Mouse (Mus musculus) MEL (cell line): ENCODE data around the gene Fndc3b. TPM values are rescaled to one million over a fixed set of nuclear protein-coding genes. Genes with fewer than 3 reads are reported as not detected.

Experiments used
- DNase-seq: peaks from one replicate; pipeline ENCODE4 v3.0.0; 2011; ENCODE audit warnings: low read depth, low spot score
- H3K27ac ChIP-seq: 2 replicates; pipeline ENCODE4 v1.5.1; 2012; ENCODE audit warnings: low read depth, mild to moderate bottlenecking, control low read depth, low read length, moderate library complexity; ENCODE audit not compliant: control insufficient read depth
- H3K27me3 ChIP-seq, 2 experiments: fragments of 150-350 bp in 1 of 2; sonication (generic) in 1 of 2; 2 replicates each; pipeline ENCODE4 v1.6.1; 2012; ENCODE audit warnings: low read length in 2 of 2, mild to moderate bottlenecking in 2 of 2, improper control_type of control experiment in 1 of 2, moderate library complexity in 1 of 2; ENCODE audit not compliant: insufficient read depth in 2 of 2, control insufficient read depth in 1 of 2
- H3K36me3 ChIP-seq, 2 experiments: 2 replicates each; pipeline ENCODE4 v1.6.1; 2012 to 2014; ENCODE audit warnings: low read length in 2 of 2, improper control_type of control experiment in 1 of 2, inconsistent platforms in 1 of 2, mild to moderate bottlenecking in 1 of 2; ENCODE audit not compliant: insufficient read depth in 2 of 2, control insufficient read depth in 1 of 2
- H3K4me1 ChIP-seq, 2 experiments: fragments of 150-350 bp in 1 of 2; sonication (generic) in 1 of 2; 2 replicates each; pipeline ENCODE4 v1.6.1; 2012; ENCODE audit warnings: low read length in 2 of 2, improper control_type of control experiment in 1 of 2, mild to moderate bottlenecking in 1 of 2; ENCODE audit not compliant: insufficient read depth in 2 of 2, control insufficient read depth in 1 of 2
- H3K4me3 ChIP-seq, 2 experiments: fragments of 150-350 bp in 1 of 2; sonication (generic) in 1 of 2; 2 replicates each; pipeline ENCODE4 v1.5.1; 2012; ENCODE audit warnings: low read depth in 2 of 2, low read length in 2 of 2, mild to moderate bottlenecking in 2 of 2, moderate library complexity in 2 of 2, control low read depth in 1 of 2, improper control_type of control experiment in 1 of 2; ENCODE audit not compliant: control insufficient read depth in 1 of 2, insufficient read depth in 1 of 2
- H3K79me2 ChIP-seq: 2 replicates; pipeline ENCODE4 v1.6.1; 2012; ENCODE audit warnings: mild to moderate bottlenecking, low read length, moderate library complexity; ENCODE audit not compliant: control insufficient read depth, poor library complexity, insufficient read depth
- H3K9ac ChIP-seq: 2 replicates; pipeline ENCODE4 v1.6.1; 2012; ENCODE audit warnings: low read depth, mild to moderate bottlenecking, control low read depth, low read length, moderate library complexity; ENCODE audit not compliant: control insufficient read depth, poor library complexity, severe bottlenecking
- H3K9me3 ChIP-seq: fragments of 150-350 bp; sonication (generic); replicated peaks from 2 replicates; pipeline ENCODE4 v1.6.1; 2012; ENCODE audit warnings: mild to moderate bottlenecking, low read length, improper control_type of control experiment, moderate library complexity; ENCODE audit not compliant: insufficient read depth
- CHD2 ChIP-seq: IDR thresholded peaks from 2 replicates; pipeline ENCODE4 v1.6.1; 2011; ENCODE audit warnings: low read length, improper control_type of control experiment
- CTCF ChIP-seq, 3 experiments: IDR thresholded peaks in 2 of 3; conservative IDR thresholded peaks in 1 of 3; 2 replicates each; pipeline ENCODE4 v1.5.1; 2011 to 2012; ENCODE audit warnings: low read length in 3 of 3, low read depth in 2 of 3, mild to moderate bottlenecking in 2 of 3, improper control_type of control experiment in 1 of 3, inconsistent platforms in 1 of 3, mixed read lengths in 1 of 3, moderate library complexity in 1 of 3; ENCODE audit not compliant: control insufficient read depth in 1 of 3, insufficient read depth in 1 of 3, poor library complexity in 1 of 3, severe bottlenecking in 1 of 3
- EP300 ChIP-seq, 2 experiments: IDR thresholded peaks; 2 replicates each; pipeline ENCODE4 v1.6.1; 2011; ENCODE audit warnings: improper control_type of control experiment in 2 of 2, low read length in 2 of 2, low read depth in 1 of 2, mild to moderate bottlenecking in 1 of 2
- ETS1 ChIP-seq: IDR thresholded peaks from 2 replicates; pipeline ENCODE4 v1.6.1; 2012; ENCODE audit warnings: low read depth, mild to moderate bottlenecking, inconsistent platforms, low read length, improper control_type of control experiment, moderate library complexity
- GATA1 ChIP-seq: IDR thresholded peaks from 2 replicates; pipeline ENCODE4 v1.6.1; 2011; ENCODE audit warnings: low read depth, low read length, improper control_type of control experiment
- JUND ChIP-seq: IDR thresholded peaks from 2 replicates; pipeline ENCODE4 v1.6.1; 2011; ENCODE audit warnings: low read depth, mild to moderate bottlenecking, improper control_type of control experiment, low read length
- MAFK ChIP-seq: IDR thresholded peaks from 2 replicates; pipeline ENCODE4 v1.6.1; 2011; ENCODE audit warnings: low read depth, mild to moderate bottlenecking, low read length, improper control_type of control experiment, borderline replicate concordance
- MAZ ChIP-seq: IDR thresholded peaks from 2 replicates; pipeline ENCODE4 v1.6.1; 2012; ENCODE audit warnings: low read depth, mild to moderate bottlenecking, inconsistent platforms, low read length, improper control_type of control experiment
- MXI1 ChIP-seq: IDR thresholded peaks from 2 replicates; pipeline ENCODE4 v1.6.1; 2011; ENCODE audit warnings: mild to moderate bottlenecking, low read depth, low read length, improper control_type of control experiment
- MYB ChIP-seq: IDR thresholded peaks from 2 replicates; pipeline ENCODE4 v1.6.1; 2011; ENCODE audit warnings: mild to moderate bottlenecking, low read depth, low read length, improper control_type of control experiment
- MYC ChIP-seq: IDR thresholded peaks from 2 replicates; pipeline ENCODE4 v1.6.1; 2011; ENCODE audit warnings: low read depth, mild to moderate bottlenecking, low read length, improper control_type of control experiment, moderate library complexity
- NELFE ChIP-seq: IDR thresholded peaks from 2 replicates; pipeline ENCODE4 v1.6.1; 2011; ENCODE audit warnings: low read depth, low read length, improper control_type of control experiment
- RAD21 ChIP-seq: IDR thresholded peaks from 2 replicates; pipeline ENCODE4 v1.6.1; 2011; ENCODE audit warnings: mild to moderate bottlenecking, low read depth, low read length, improper control_type of control experiment
- RCOR1 ChIP-seq: IDR thresholded peaks from 2 replicates; pipeline ENCODE4 v1.6.1; 2012; ENCODE audit warnings: low read depth, mild to moderate bottlenecking, inconsistent platforms, low read length, improper control_type of control experiment
- SIN3A ChIP-seq: IDR thresholded peaks from 2 replicates; pipeline ENCODE4 v1.6.1; 2012; ENCODE audit warnings: low read length, improper control_type of control experiment, inconsistent platforms
- SMC3 ChIP-seq: IDR thresholded peaks from 2 replicates; pipeline ENCODE4 v1.6.1; 2011; ENCODE audit warnings: low read depth, low read length, improper control_type of control experiment
- TAL1 ChIP-seq: IDR thresholded peaks from 2 replicates; pipeline ENCODE4 v1.6.1; 2012; ENCODE audit warnings: mild to moderate bottlenecking, inconsistent platforms, low read length, moderate library complexity, mixed read lengths
- TBP ChIP-seq: IDR thresholded peaks from 2 replicates; pipeline ENCODE4 v1.8.0; 2011; ENCODE audit warnings: low read depth, low read length, improper control_type of control experiment
- TCF12 ChIP-seq: IDR thresholded peaks from 2 replicates; pipeline ENCODE4 v1.6.1; 2014; ENCODE audit warnings: low read depth, mild to moderate bottlenecking, inconsistent platforms, low read length, improper control_type of control experiment, moderate library complexity
- USF2 ChIP-seq, 2 experiments: IDR thresholded peaks; 2 replicates each; pipeline ENCODE4 v1.6.1; 2011 to 2012; ENCODE audit warnings: improper control_type of control experiment in 2 of 2, low read length in 2 of 2, borderline replicate concordance in 1 of 2, inconsistent platforms in 1 of 2, low read depth in 1 of 2, mild to moderate bottlenecking in 1 of 2; ENCODE audit not compliant: insufficient read depth in 1 of 2
- ZKSCAN1 ChIP-seq: IDR thresholded peaks from 2 replicates; pipeline ENCODE4 v1.6.1; 2012; ENCODE audit warnings: low read depth, mild to moderate bottlenecking, inconsistent platforms, low read length, improper control_type of control experiment, moderate library complexity
- ZMIZ1 ChIP-seq: IDR thresholded peaks from 2 replicates; pipeline ENCODE4 v1.6.1; 2012; ENCODE audit warnings: low read depth, mild to moderate bottlenecking, inconsistent platforms, low read length, improper control_type of control experiment, moderate library complexity
- ZNF384 ChIP-seq: IDR thresholded peaks from 2 replicates; pipeline ENCODE4 v1.6.1; 2012; ENCODE audit warnings: low read depth, mild to moderate bottlenecking, inconsistent platforms, low read length, improper control_type of control experiment
- polyA plus RNA-seq, 2 experiments: library from polyadenylated mRNA; stranded (reverse) in 1 of 2; unstranded in 1 of 2; fragments of >175 nt in 1 of 2; fragments of >200 nt in 1 of 2; gene quantifications; 2 replicates each; pipeline versions ENCODE4 v1.2.1 to v1.2.4; 2012; ENCODE audit warnings: low replicate concordance in 2 of 2, low read depth in 1 of 2; ENCODE audit not compliant: insufficient read length in 2 of 2, insufficient read depth in 1 of 2, missing spikeins in 1 of 2
- total RNA-seq: library from RNA; depleted of rRNA; stranded (reverse); fragments of 300-350 nt; gene quantifications from 2 replicates; pipeline ENCODE4 v1.2.3, GENCODE M21; 2012

Fndc3b gene
- total and polyA plus RNA-seq, 3 experiments: not detected

DNA sequence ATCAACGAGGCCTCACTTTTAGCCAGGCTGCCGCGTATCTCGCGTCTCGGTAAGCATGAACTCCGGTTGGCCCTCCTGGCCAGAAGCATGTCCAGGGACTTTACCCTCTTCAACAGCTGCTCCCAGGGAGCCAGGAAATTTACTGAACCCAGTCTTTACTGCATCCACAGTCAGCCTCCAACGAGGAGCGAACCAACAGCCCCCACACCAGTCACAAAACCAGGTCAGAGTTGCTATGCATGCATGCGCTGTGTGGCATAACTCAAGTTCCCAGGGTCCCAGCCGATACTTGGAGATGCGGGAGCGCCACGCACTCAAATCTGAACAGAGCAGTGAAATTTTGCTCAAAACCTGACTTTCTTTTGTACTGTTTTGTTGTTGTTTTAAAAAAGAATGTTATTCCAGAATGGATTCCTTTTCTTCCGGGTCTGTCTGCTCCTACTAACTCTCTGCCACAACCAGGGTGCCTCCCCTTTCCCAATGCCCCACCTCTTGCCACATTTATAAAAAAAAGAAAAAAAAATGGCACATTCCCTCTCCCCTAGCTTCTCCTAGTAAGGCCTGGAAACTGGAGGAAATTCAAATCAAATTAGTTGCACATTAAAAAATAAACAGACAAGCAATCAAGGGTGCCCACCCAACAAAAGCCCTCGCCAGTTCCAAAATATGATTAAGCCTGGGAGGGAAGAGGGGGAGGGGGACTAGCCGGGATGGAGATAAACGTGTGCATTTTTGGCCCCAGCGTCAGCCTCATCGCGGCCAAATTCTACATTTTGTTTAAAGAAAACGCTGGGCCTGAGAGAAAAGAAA, 1.8 kb downstream of the Fndc3b start:
- H3K9ac ChIP-seq: no peak overlapping the region
- H3K27ac ChIP-seq: no peak overlapping the region
- H3K4me3 ChIP-seq: no peak overlapping the region
- no peak for TF ChIP-seq USF2 (IDR thresholded peaks at IDR 0.05; ENCODE audit: borderline replicate concordance in 1 of 2, insufficient read depth in 1 of 2, low read depth in 1 of 2, low read length in 2 of 2)
- TF ChIP-seq CHD2: no peak
- TF ChIP-seq MYC: no peak
- no peak for TF ChIP-seq TCF12
- TF ChIP-seq NELFE: no peak
- no peak for TF ChIP-seq TBP
- TF ChIP-seq ETS1: no peak
- TF ChIP-seq CTCF (IDR thresholded peaks at IDR 0.05 in 2 of 3, conservative IDR thresholded peaks at IDR 0.05 in 1 of 3; ENCODE audit: control insufficient read depth in 1 of 3, insufficient read depth in 1 of 3, low read depth in 2 of 3, low read length in 3 of 3, poor library complexity in 1 of 3, severe bottlenecking in 1 of 3): no peak
- TF ChIP-seq RAD21: no peak
- no peak for TF ChIP-seq TAL1
- TF ChIP-seq ZMIZ1: no peak
- no peak for TF ChIP-seq GATA1
- TF ChIP-seq MAFK: no peak
- TF ChIP-seq SIN3A: no peak
- no peak for TF ChIP-seq JUND
- no peak for TF ChIP-seq MAZ
- no peak for TF ChIP-seq EP300 (IDR thresholded peaks at IDR 0.05; ENCODE audit: low read depth in 1 of 2, low read length in 2 of 2)
- TF ChIP-seq, all 39 proteins: peak for 0
- no peaks in the 10 kb centered on the region for H3K27me3 ChIP-seq
- H3K36me3 ChIP-seq: no peaks in the 10 kb centered on the region
- no peaks in the 10 kb centered on the region for H3K9me3 ChIP-seq
- no peaks in the 10 kb centered on the region for H3K79me2 ChIP-seq
- no peaks in the 10 kb centered on the region for H3K4me1 ChIP-seq
- DNase-seq: no peak

DNA sequence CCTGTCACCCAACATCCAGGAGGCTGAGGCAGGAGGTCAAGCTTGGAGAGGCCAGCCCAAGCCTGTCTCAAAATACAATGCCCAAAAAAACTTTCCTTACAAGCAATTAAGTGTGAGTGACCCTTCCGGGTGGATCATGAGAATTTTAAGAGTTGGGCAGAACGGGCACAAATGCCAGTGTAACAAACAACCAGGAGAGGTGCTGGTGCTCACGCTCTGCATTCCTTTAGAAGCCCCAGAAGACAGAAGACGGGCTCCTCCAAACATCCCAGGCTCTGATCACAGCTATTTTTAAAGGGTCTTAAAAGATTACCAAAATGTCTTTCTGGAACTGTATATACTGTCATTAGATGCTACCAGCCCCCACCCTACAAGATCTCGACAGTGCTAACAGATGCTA, 2.5 kb downstream of the Fndc3b start:
- no peaks in the 10 kb centered on the region for H3K79me2 ChIP-seq
- no peaks in the 10 kb centered on the region for H3K27me3 ChIP-seq
- H3K36me3 ChIP-seq: no peaks in the 10 kb centered on the region
- no peak overlapping the region for H3K9ac ChIP-seq
- no peak for DNase-seq
- H3K27ac ChIP-seq: no peak overlapping the region
- TF ChIP-seq MXI1 (no peak), TBP (no peak), RCOR1 (no peak), ZKSCAN1 (no peak), ZNF384 (no peak), CTCF (IDR thresholded peaks at IDR 0.05 in 2 of 3, conservative IDR thresholded peaks at IDR 0.05 in 1 of 3; ENCODE audit: control insufficient read depth in 1 of 3, insufficient read depth in 1 of 3, low read depth in 2 of 3, low read length in 3 of 3, poor library complexity in 1 of 3, severe bottlenecking in 1 of 3) (no peak), MAFK (no peak), MAZ (no peak), MYB (no peak), SMC3 (no peak), GATA1 (no peak), NELFE (no peak)
- no peaks in the 10 kb centered on the region for H3K9me3 ChIP-seq
- no peaks in the 10 kb centered on the region for H3K4me1 ChIP-seq
- H3K4me3 ChIP-seq: no peak overlapping the region
